Mouse (Mus musculus): ENCODE measurements around the gene Fbxo6.

Fbxo6 gene

Small RNAs within 50 kb of the gene (microRNA-seq; reads per million reads assigned to microRNA genes)
- 0.11 to 0.25 reads per million in 2 experiments for gene Mir7022

All from adrenal gland (tissue).